Mouse (Mus musculus): ENCODE results near the gene Cenpm. TPM values are rescaled to one million over a fixed set of nuclear protein-coding genes. Genes with fewer than 3 reads are reported as not detected.

The Cenpm gene
- 15.0 and 16.2 TPM in 2 replicates for total RNA-seq (2014; rRNA removed)
- 23.0 and 27.6 TPM in 2 replicates for polyA plus RNA-seq (2015; fragmentation: Nextera tagmentation; extraction: Ambion mirVana)

GRCm38 (mm10) chr15:82244115-82244804 lies at the start of gene Cenpm:
Gene Cenpm (minus strand): TSS chr15:82244748.
- under 1% methylated on average over 65 of the region's 65 CpGs for WGBS
- TF ChIP-seq CTCF (IDR thresholded peaks at IDR 0.05; ENCODE audit: low read depth): no peak
- ATAC-seq: peak; percentile 98
- peak; percentile 95 for DNase-seq (ENCODE audit: low spot score)
- peak within 1 kb of the TSS; percentile 56 for H3K9ac ChIP-seq (replicated peaks; ENCODE audit: low read length)
- no peaks in the 10 kb centered on the region for H3K36me3 ChIP-seq (ENCODE audit: insufficient read depth, low read length)
- H3K4me1 ChIP-seq (ENCODE audit: insufficient read depth, low read length): 0 out of 2 replicates have a peak, but pooled peaks cover 3% of the 10 kb centered on the region
- no peaks in the 10 kb centered on the region for H3K9me3 ChIP-seq (ENCODE audit: low read length)
- peak within 1 kb of the TSS; percentile 72 for H3K4me3 ChIP-seq (ENCODE audit: low read length)
- no peaks in the 10 kb centered on the region for H3K27me3 ChIP-seq (ENCODE audit: insufficient read depth, low read length)
- peak within 1 kb of the TSS; percentile 56; the same call in 1 of the 2 replicates for H3K27ac ChIP-seq
- peak within 1 kb of the TSS; percentile 89 for H3K4me2 ChIP-seq (ENCODE audit: low read depth, low read length)

GRCm38 (mm10) chr15:82294059-82294458 lies 49.5 kb upstream of the Cenpm start:
- Histone ChIP-seq H3K4me2 (ENCODE audit: low read depth, low read length) (0 out of 2 replicates have a peak overlapping the region, but pooled peaks have one; percentile 7), H3K27me3 (ENCODE audit: insufficient read depth, low read length) (no peaks in the 10 kb centered on the region), H3K4me1 (ENCODE audit: insufficient read depth, low read length) (peaks cover 11% of the 10 kb centered on the region), H3K4me3 (ENCODE audit: low read length) (no peak overlapping the region), H3K27ac (peak overlapping the region; percentile 60; the same call in 1 of the 2 replicates), H3K9me3 (ENCODE audit: low read length) (no peaks in the 10 kb centered on the region), H3K36me3 (ENCODE audit: insufficient read depth, low read length) (peaks cover 28% of the 10 kb centered on the region), H3K9ac (replicated peaks; ENCODE audit: low read length) (no peak overlapping the region)
- TF ChIP-seq CTCF (IDR thresholded peaks at IDR 0.05; ENCODE audit: low read depth): peak; percentile 75
- WGBS: 26% methylated on average over 8 of the region's 8 CpGs
- DNase-seq (ENCODE audit: low spot score) (peak; percentile 85), ATAC-seq (peak; percentile 57)

GRCm38 (mm10) chr15:82293271-82293711 lies 48.7 kb upstream of the Cenpm start:
- DNase-seq (ENCODE audit: low spot score) (peak; percentile 74), ATAC-seq (peak; percentile 92)
- Histone ChIP-seq H3K9me3 (ENCODE audit: low read length) (no peaks in the 10 kb centered on the region), H3K27me3 (ENCODE audit: insufficient read depth, low read length) (no peaks in the 10 kb centered on the region), H3K4me2 (ENCODE audit: low read depth, low read length) (0 out of 2 replicates have a peak overlapping the region, but pooled peaks have one; percentile 19), H3K36me3 (ENCODE audit: insufficient read depth, low read length) (peaks cover 30% of the 10 kb centered on the region), H3K9ac (replicated peaks; ENCODE audit: low read length) (no peak overlapping the region), H3K4me3 (ENCODE audit: low read length) (no peak overlapping the region), H3K27ac (peak overlapping the region; percentile 60), H3K4me1 (ENCODE audit: insufficient read depth, low read length) (peaks cover 11% of the 10 kb centered on the region)
- no peak for TF ChIP-seq CTCF (IDR thresholded peaks at IDR 0.05; ENCODE audit: low read depth)
- WGBS: 2% methylated on average over 7 of the region's 7 CpGs

- no peaks in the 10 kb centered on the region for H3K27me3 ChIP-seq (ENCODE audit: insufficient read depth, low read length)
- DNase-seq (ENCODE audit: low spot score) (no peak), ATAC-seq (no peak)
- TF ChIP-seq CTCF (IDR thresholded peaks at IDR 0.05; ENCODE audit: low read depth): 0 out of 2 replicates have a peak, but pooled peaks have one; percentile 13
- no peak overlapping the region for H3K9ac ChIP-seq (replicated peaks; ENCODE audit: low read length)
- 0 out of 2 replicates have a peak overlapping the region, but pooled peaks have one; percentile 19 for H3K4me2 ChIP-seq (ENCODE audit: low read depth, low read length)
- peak overlapping the region; percentile 60 for H3K27ac ChIP-seq
- H3K36me3 ChIP-seq (ENCODE audit: insufficient read depth, low read length): peaks cover 30% of the 10 kb centered on the region
- H3K4me1 ChIP-seq (ENCODE audit: insufficient read depth, low read length): peaks cover 11% of the 10 kb centered on the region
- 12% methylated on average over 5 of the region's 5 CpGs for WGBS
- H3K4me3 ChIP-seq (ENCODE audit: low read length): no peak overlapping the region
- H3K9me3 ChIP-seq (ENCODE audit: low read length): no peaks in the 10 kb centered on the region
Observed at GRCm38 (mm10) chr15:82292851-82293250, 48.3 kb upstream of the Cenpm start.

GRCm38 (mm10) chr15:82290252-82290651 lies 45.7 kb upstream of the Cenpm start:
- Histone ChIP-seq H3K36me3 (ENCODE audit: insufficient read depth, low read length) (peaks cover 54% of the 10 kb centered on the region), H3K4me3 (ENCODE audit: low read length) (no peak overlapping the region), H3K27me3 (ENCODE audit: insufficient read depth, low read length) (no peaks in the 10 kb centered on the region), H3K27ac (no peak overlapping the region), H3K9me3 (ENCODE audit: low read length) (no peaks in the 10 kb centered on the region), H3K9ac (replicated peaks; ENCODE audit: low read length) (no peak overlapping the region), H3K4me2 (ENCODE audit: low read depth, low read length) (no peak overlapping the region), H3K4me1 (ENCODE audit: insufficient read depth, low read length) (peaks cover 11% of the 10 kb centered on the region)
- WGBS: 93% methylated on average over 7 of the region's 7 CpGs
- TF ChIP-seq CTCF (IDR thresholded peaks at IDR 0.05; ENCODE audit: low read depth): no peak
- DNase-seq (ENCODE audit: low spot score): no peak
- ATAC-seq: no peak

GRCm38 (mm10) chr15:82286157-82286556 lies 41.6 kb upstream of the Cenpm start:
- TF ChIP-seq CTCF (IDR thresholded peaks at IDR 0.05; ENCODE audit: low read depth): no peak
- WGBS: 71% methylated on average over 12 of the region's 12 CpGs
- H3K27me3 ChIP-seq (ENCODE audit: insufficient read depth, low read length): no peaks in the 10 kb centered on the region
- H3K4me3 ChIP-seq (ENCODE audit: low read length): no peak overlapping the region
- H3K27ac ChIP-seq: no peak overlapping the region
- DNase-seq (ENCODE audit: low spot score) (no peak), ATAC-seq (no peak)
- peaks cover 79% of the 10 kb centered on the region for H3K36me3 ChIP-seq (ENCODE audit: insufficient read depth, low read length)
- H3K9me3 ChIP-seq (ENCODE audit: low read length): no peaks in the 10 kb centered on the region
- no peaks in the 10 kb centered on the region for H3K4me1 ChIP-seq (ENCODE audit: insufficient read depth, low read length)
- no peak overlapping the region for H3K9ac ChIP-seq (replicated peaks; ENCODE audit: low read length)
- H3K4me2 ChIP-seq (ENCODE audit: low read depth, low read length): no peak overlapping the region

GRCm38 (mm10) chr15:82280638-82281037 lies 36.1 kb upstream of the Cenpm start:
- H3K4me3 ChIP-seq (ENCODE audit: low read length): no peak overlapping the region
- TF ChIP-seq CTCF (IDR thresholded peaks at IDR 0.05; ENCODE audit: low read depth): no peak
- DNase-seq (ENCODE audit: low spot score) (no peak), ATAC-seq (no peak)
- peaks cover 23% of the 10 kb centered on the region for H3K4me1 ChIP-seq (ENCODE audit: insufficient read depth, low read length)
- WGBS: 66% methylated on average over 4 of the region's 4 CpGs
- H3K4me2 ChIP-seq (ENCODE audit: low read depth, low read length): no peak overlapping the region
- H3K27ac ChIP-seq: no peak overlapping the region
- no peaks in the 10 kb centered on the region for H3K27me3 ChIP-seq (ENCODE audit: insufficient read depth, low read length)
- no peaks in the 10 kb centered on the region for H3K9me3 ChIP-seq (ENCODE audit: low read length)
- H3K36me3 ChIP-seq (ENCODE audit: insufficient read depth, low read length): peaks cover 59% of the 10 kb centered on the region
- no peak overlapping the region for H3K9ac ChIP-seq (replicated peaks; ENCODE audit: low read length)
